Mouse (Mus musculus): ENCODE data around the gene Meox1.

DNA sequence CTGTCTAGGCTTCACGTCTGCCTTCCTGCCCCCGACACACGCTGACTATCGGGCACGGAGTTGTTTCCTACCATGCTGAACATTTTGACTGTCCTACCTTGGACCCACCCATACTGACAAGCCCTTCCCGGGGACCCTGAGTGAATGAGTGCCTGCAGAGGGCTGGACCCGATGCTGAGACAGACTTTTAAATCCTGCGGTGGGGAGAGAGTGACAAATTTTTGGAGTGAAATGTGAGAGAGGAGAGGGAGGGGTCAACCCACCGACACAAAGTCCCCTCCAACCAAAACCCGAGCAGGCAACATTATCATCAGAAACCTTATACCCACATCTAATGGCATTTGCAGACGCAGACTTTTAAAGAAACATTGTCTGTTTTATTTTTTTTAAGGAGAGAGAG lies at the start of gene Meox1:
- TF ChIP-seq MAX (IDR thresholded peaks at IDR 0.05; ENCODE audit: low read length) (no peak), CTCF (IDR thresholded peaks at IDR 0.05 in 2 of 3, conservative IDR thresholded peaks at IDR 0.05 in 1 of 3; ENCODE audit: control insufficient read depth in 1 of 3, insufficient read depth in 1 of 3, low read depth in 2 of 3, low read length in 3 of 3, poor library complexity in 1 of 3, severe bottlenecking in 1 of 3) (no peak), POLR2A (IDR thresholded peaks at IDR 0.05; ENCODE audit: control insufficient read depth in 1 of 2, insufficient read depth in 1 of 2, low read depth in 1 of 2, low read length in 2 of 2, poor library complexity in 1 of 2) (no peak), HCFC1 (IDR thresholded peaks at IDR 0.05; ENCODE audit: low read depth, low read length) (no peak), GABPA (IDR thresholded peaks at IDR 0.05; ENCODE audit: low read depth, low read length) (no peak), USF1 (IDR thresholded peaks at IDR 0.05; ENCODE audit: low read depth, low read length) (no peak), ZC3H11A (IDR thresholded peaks at IDR 0.05; ENCODE audit: low read depth, low read length) (no peak)
